Mouse (Mus musculus) testis, adult 2 months (tissue): ENCODE measurements around the gene Pcsk5.

Experiments
- CTCF ChIP-seq: fragments of 200-500 bp; IDR thresholded peaks from 2 replicates; pipeline ENCODE4 v1.5.1; 2012; ENCODE audit warnings: low read depth, mild to moderate bottlenecking, inconsistent platforms, low read length, moderate library complexity; ENCODE audit not compliant: control insufficient read depth, insufficient read depth, insufficient replicate concordance
- POLR2A ChIP-seq: fragments of 200-500 bp; IDR thresholded peaks from 2 replicates; pipeline ENCODE4 v1.6.1; 2012; ENCODE audit warnings: low read depth, mild to moderate bottlenecking, inconsistent platforms, low read length, moderate library complexity; ENCODE audit not compliant: control insufficient read depth

GRCm38 (mm10) chr19:17839856-17840255, 2.4 kb upstream of the Pcsk5 start:
- TF ChIP-seq CTCF: no peak
- TF ChIP-seq POLR2A: no peak
